Mouse (Mus musculus): ENCODE data around the gene Zfp687.

Zfp687 gene

GRCm38 (mm10) chr3:94960322-94960721 is 54.9 kb downstream of the Zfp687 start:
- no peak for DNase-seq (ENCODE audit: low read depth)

GRCm38 (mm10) chr3:94959871-94960270 is 55.4 kb downstream of the Zfp687 start:
- DNase-seq (ENCODE audit: low read depth), result no peak

- no peak for DNase-seq (ENCODE audit: low read depth)
Observed at GRCm38 (mm10) chr3:94958295-94958694, 57.0 kb downstream of the Zfp687 start.
